Mouse (Mus musculus): Measurements from ENCODE around the gene Ppm1l.

DNA sequence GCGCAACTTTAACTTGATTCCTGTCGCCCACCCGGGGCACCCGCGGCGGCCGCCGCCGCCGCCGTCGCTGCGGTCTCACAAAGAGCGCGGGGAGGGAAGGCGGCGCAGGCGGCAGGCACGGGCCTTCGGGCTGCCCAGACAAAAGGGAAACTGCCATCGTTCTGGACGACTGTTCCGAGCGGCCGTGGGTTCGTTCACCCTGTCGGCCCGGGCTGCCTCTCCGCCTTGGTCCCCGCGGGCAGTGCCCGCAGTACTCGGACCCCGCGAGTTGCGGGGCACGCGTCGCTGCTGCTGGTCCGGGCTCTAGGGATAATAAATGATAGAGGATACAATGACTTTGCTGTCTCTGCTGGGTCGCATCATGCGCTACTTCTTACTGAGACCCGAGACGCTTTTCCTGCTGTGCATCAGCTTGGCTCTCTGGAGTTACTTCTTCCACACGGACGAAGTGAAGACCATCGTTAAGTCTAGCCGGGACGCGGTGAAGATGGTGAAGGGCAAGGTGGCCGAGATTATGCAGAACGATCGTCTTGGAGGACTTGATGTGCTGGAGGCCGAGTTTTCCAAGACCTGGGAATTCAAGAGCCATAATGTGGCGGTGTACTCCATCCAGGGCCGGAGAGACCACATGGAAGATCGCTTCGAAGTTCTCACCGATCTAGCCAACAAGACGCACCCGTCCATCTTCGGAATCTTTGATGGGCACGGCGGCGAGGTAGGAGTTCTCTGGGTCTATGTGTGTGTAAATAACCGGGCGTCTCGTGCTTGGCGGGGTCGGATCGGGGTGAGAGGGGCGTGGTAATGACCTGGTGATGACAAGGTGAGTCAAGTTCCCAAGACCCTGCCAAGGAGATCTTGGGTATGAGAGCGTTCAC, 827 bp downstream of the Ppm1l start:
- TF ChIP-seq GATA1 (IDR thresholded peaks at IDR 0.05; ENCODE audit: borderline replicate concordance, low read length): no peak
- no peak for TF ChIP-seq FLI1 (IDR thresholded peaks at IDR 0.05; ENCODE audit: low read length)

Measured in megakaryocyte, embryonic 14.5 days (primary cell).